In the genomic region with DNA sequence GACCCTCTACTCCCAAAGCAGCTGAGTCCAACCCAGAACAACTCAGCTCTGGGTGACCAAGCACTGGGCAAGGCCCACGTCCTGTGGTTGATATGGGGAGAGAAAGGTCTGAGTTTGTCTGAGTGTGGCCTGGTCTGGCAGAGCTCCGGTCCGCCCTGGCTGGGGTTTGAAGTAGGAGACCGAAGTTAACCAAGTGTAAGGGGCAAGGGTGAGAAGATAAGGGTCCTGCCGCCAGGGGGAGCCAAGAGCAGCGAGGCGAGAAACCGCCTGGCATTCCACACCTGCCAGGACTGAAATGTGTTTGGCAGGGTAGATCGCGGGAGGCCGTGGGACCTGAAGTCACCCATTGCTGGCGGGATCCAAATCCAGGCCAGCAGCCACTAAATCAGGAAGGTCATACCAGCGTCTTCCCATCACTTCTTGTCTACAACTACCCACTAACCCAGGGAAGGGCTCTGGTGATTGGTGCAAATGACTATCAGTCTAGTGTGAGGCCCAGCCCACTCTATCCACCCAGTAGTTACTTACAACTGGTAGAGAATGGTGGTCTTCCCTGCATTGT, we compare ENCODE assay signal across 7 mouse cellular contexts. TPM values are rescaled to one million over a fixed set of nuclear protein-coding genes. Genes with fewer than 3 reads are reported as not detected.
A peak's percentile ranks its signal among the peaks of the same experiment; 100 is the strongest.
DNase-seq lines count a peak whose midpoint lies in the region; ATAC-seq lines count a peak whose summit lies in the region.

No protein-coding gene starts in this region.

- H3K27me3 ChIP-seq in forebrain, embryonic 10.5 days (ENCODE audit: poor library complexity, severe bottlenecking): peaks cover 78% of the 10 kb centered on the region
- H3K27me3 ChIP-seq in limb, embryonic 10.5 days (ENCODE audit: low read depth, poor library complexity, severe bottlenecking): peaks cover 53% of the 10 kb centered on the region
- H3K27me3 ChIP-seq in midbrain, embryonic 11.5 days (ENCODE audit: control insufficient read depth, insufficient read depth, low read length): no peaks in the 10 kb centered on the region; the same call in 1 of the 2 replicates

- WGBS in forebrain, embryonic 10.5 days: 5% methylated on average over 13 of the region's 13 CpGs
- WGBS in limb, embryonic 10.5 days: 4% methylated on average over 13 of the region's 13 CpGs
- WGBS in midbrain, embryonic 11.5 days: 5% methylated on average over 13 of the region's 13 CpGs

- peak; percentile 80 for DNase-seq in Muller cell, postnatal 12 days (ENCODE audit: inconsistent ontology term)
- DNase-seq in forebrain, embryonic 10.5 days (ENCODE audit: extremely low spot score, low spot score): peak; percentile 78
- peak; percentile 62 for DNase-seq in heart, postnatal 25 days (ENCODE audit: low spot score)
- peak; percentile 83 for DNase-seq in limb, embryonic 10.5 days (ENCODE audit: low spot score)
- peak; percentile 96 for DNase-seq in midbrain, embryonic 11.5 days (ENCODE audit: low spot score, missing footprints)
- peak; percentile 76 to 87 for DNase-seq in spleen, postnatal 14 days (ENCODE audit: low spot score in 2 of 2)

- no peak overlapping the region for H3K27ac ChIP-seq in brown adipose tissue, adult 24 weeks (replicated peaks; ENCODE audit: low read depth, low read length)
- no peak overlapping the region for H3K27ac ChIP-seq in forebrain, embryonic 10.5 days
- no peak overlapping the region for H3K27ac ChIP-seq in limb, embryonic 10.5 days
- no peak overlapping the region for H3K27ac ChIP-seq in midbrain, embryonic 11.5 days (ENCODE audit: low read depth, low read length)

- no peaks in the 10 kb centered on the region for H3K9me3 ChIP-seq in forebrain, embryonic 10.5 days
- H3K9me3 ChIP-seq in limb, embryonic 10.5 days (replicated peaks): no peaks in the 10 kb centered on the region
- no peaks in the 10 kb centered on the region for H3K9me3 ChIP-seq in midbrain, embryonic 11.5 days (ENCODE audit: control insufficient read depth, low read length)

- peak overlapping the region; percentile 59; the same call in 1 of the 2 replicates for H3K9ac ChIP-seq in midbrain, embryonic 11.5 days (ENCODE audit: low read length)

- intact Hi-C loops in heart, postnatal 25 days (cut with DNase I): no loop called here

- H3K4me2 ChIP-seq in midbrain, embryonic 11.5 days: peak overlapping the region; percentile 89

- ATAC-seq in midbrain, embryonic 11.5 days (ENCODE audit: low FRiP score): peak; percentile 45; the same call in 1 of the 2 replicates

- no peaks in the 10 kb centered on the region for H3K4me1 ChIP-seq in brown adipose tissue, adult 24 weeks (ENCODE audit: control insufficient read depth, insufficient read depth, insufficient read length, low read length)
- H3K4me1 ChIP-seq in forebrain, embryonic 10.5 days: peaks cover 31% of the 10 kb centered on the region
- peaks cover 30% of the 10 kb centered on the region for H3K4me1 ChIP-seq in limb, embryonic 10.5 days
- peaks cover 18% of the 10 kb centered on the region for H3K4me1 ChIP-seq in midbrain, embryonic 11.5 days (ENCODE audit: control insufficient read depth, insufficient read depth, low read length)

- H3K4me3 ChIP-seq in brown adipose tissue, adult 24 weeks (ENCODE audit: insufficient read depth, low read depth, low read length): peak overlapping the region; percentile 62
- peak overlapping the region; percentile 62 for H3K4me3 ChIP-seq in forebrain, embryonic 10.5 days
- peak overlapping the region; percentile 52 for H3K4me3 ChIP-seq in limb, embryonic 10.5 days
- peak overlapping the region; percentile 41 for H3K4me3 ChIP-seq in midbrain, embryonic 11.5 days (ENCODE audit: low read depth, low read length)

- no peaks in the 10 kb centered on the region for H3K36me3 ChIP-seq in forebrain, embryonic 10.5 days (replicated peaks)
- H3K36me3 ChIP-seq in limb, embryonic 10.5 days: no peaks in the 10 kb centered on the region
- H3K36me3 ChIP-seq in midbrain, embryonic 11.5 days (ENCODE audit: control insufficient read depth, insufficient read depth, low read length): no peaks in the 10 kb centered on the region

RNA-seq across cellular contexts. Expression of a gene that starts 1.4 kb away (rescaled TPM):
- 0.87 TPM in 1 of 2 replicates, not detected in the other for polyA plus RNA-seq in brown adipose tissue, adult 24 weeks (2012; ENCODE audit: insufficient read depth, insufficient read length, missing spikeins)
- 15.2 and 17.6 TPM in 2 replicates for polyA plus RNA-seq in forebrain, embryonic 10.5 days (2016; fragmentation: Nextera tagmentation; extraction: Ambion mirVana)
- under 1 TPM; 0.57 to 0.92 TPM for total RNA-seq in heart, postnatal 25 days (2021)
- polyA plus RNA-seq in limb, embryonic 10.5 days (2016; fragmentation: Nextera tagmentation; extraction: Ambion mirVana): 12.4 and 17.8 TPM in 2 replicates
- polyA plus RNA-seq in midbrain, embryonic 11.5 days (2014; fragmentation: Nextera tagmentation; extraction: Ambion mirVana): 6.7 and 8.9 TPM in 2 replicates

RNA-seq across cellular contexts. Expression of a gene that starts 8.4 kb away (rescaled TPM):
- 0.38 and 0.55 TPM in 2 replicates for polyA plus RNA-seq in brown adipose tissue, adult 24 weeks (2012; ENCODE audit: insufficient read depth, insufficient read length, missing spikeins)
- 0.11 and 0.16 TPM in 2 replicates for polyA plus RNA-seq in forebrain, embryonic 10.5 days (2016; fragmentation: Nextera tagmentation; extraction: Ambion mirVana)
- total RNA-seq in heart, postnatal 25 days (2021): 1 to 10 TPM; 5.4 to 6.0 TPM
- not detected in 2 replicates for polyA plus RNA-seq in limb, embryonic 10.5 days (2016; fragmentation: Nextera tagmentation; extraction: Ambion mirVana)
- 0.14 TPM in 1 of 2 replicates, not detected in the other for polyA plus RNA-seq in midbrain, embryonic 11.5 days (2014; fragmentation: Nextera tagmentation; extraction: Ambion mirVana)

RNA-seq across cellular contexts. Expression of a gene that starts 28.2 kb away (rescaled TPM):
- polyA plus RNA-seq in brown adipose tissue, adult 24 weeks (2012; ENCODE audit: insufficient read depth, insufficient read length, missing spikeins): 2.6 and 3.4 TPM in 2 replicates
- polyA plus RNA-seq in forebrain, embryonic 10.5 days (2016; fragmentation: Nextera tagmentation; extraction: Ambion mirVana): 5.3 and 6.0 TPM in 2 replicates
- 1 to 10 TPM; 6.0 to 6.8 TPM for total RNA-seq in heart, postnatal 25 days (2021)
- 3.4 and 6.5 TPM in 2 replicates for polyA plus RNA-seq in limb, embryonic 10.5 days (2016; fragmentation: Nextera tagmentation; extraction: Ambion mirVana)
- polyA plus RNA-seq in midbrain, embryonic 11.5 days (2014; fragmentation: Nextera tagmentation; extraction: Ambion mirVana): 9.7 and 10.3 TPM in 2 replicates

RNA-seq across cellular contexts. Expression of a gene that starts 31.9 kb away (rescaled TPM):
- 937 and 961 TPM in 2 replicates for polyA plus RNA-seq in brown adipose tissue, adult 24 weeks (2012; ENCODE audit: insufficient read depth, insufficient read length, missing spikeins)
- 1,192 and 1,195 TPM in 2 replicates for polyA plus RNA-seq in forebrain, embryonic 10.5 days (2016; fragmentation: Nextera tagmentation; extraction: Ambion mirVana)
- total RNA-seq in heart, postnatal 25 days (2021): 100 to 1,000 TPM; 539 to 575 TPM
- polyA plus RNA-seq in limb, embryonic 10.5 days (2016; fragmentation: Nextera tagmentation; extraction: Ambion mirVana): 1,186 and 1,476 TPM in 2 replicates
- 945 and 991 TPM in 2 replicates for polyA plus RNA-seq in midbrain, embryonic 11.5 days (2014; fragmentation: Nextera tagmentation; extraction: Ambion mirVana)

RNA-seq across cellular contexts. Expression of a gene that starts 58.6 kb away (rescaled TPM):
- polyA plus RNA-seq in brown adipose tissue, adult 24 weeks (2012; ENCODE audit: insufficient read depth, insufficient read length, missing spikeins): 0.44 TPM in 1 of 2 replicates, not detected in the other
- 0.32 and 0.42 TPM in 2 replicates for polyA plus RNA-seq in forebrain, embryonic 10.5 days (2016; fragmentation: Nextera tagmentation; extraction: Ambion mirVana)
- under 1 TPM; 0.13 to 0.25 TPM for total RNA-seq in heart, postnatal 25 days (2021)
- polyA plus RNA-seq in limb, embryonic 10.5 days (2016; fragmentation: Nextera tagmentation; extraction: Ambion mirVana): 0.28 and 0.56 TPM in 2 replicates
- 0.37 and 0.47 TPM in 2 replicates for polyA plus RNA-seq in midbrain, embryonic 11.5 days (2014; fragmentation: Nextera tagmentation; extraction: Ambion mirVana)
